Mouse (Mus musculus): ENCODE measurements around the gene Rragb. TPM values are rescaled to one million over a fixed set of nuclear protein-coding genes. Genes with fewer than 3 reads are reported as not detected.

The Rragb gene
- polyA plus RNA-seq (2012; rRNA removed), result 0.27 and 0.92 TPM in 2 replicates

GRCm38 (mm10) chrX:153139734-153140515, at the start of gene Rragb:
TSS of gene Rragb (plus strand) at chrX:153139981.

DNA sequence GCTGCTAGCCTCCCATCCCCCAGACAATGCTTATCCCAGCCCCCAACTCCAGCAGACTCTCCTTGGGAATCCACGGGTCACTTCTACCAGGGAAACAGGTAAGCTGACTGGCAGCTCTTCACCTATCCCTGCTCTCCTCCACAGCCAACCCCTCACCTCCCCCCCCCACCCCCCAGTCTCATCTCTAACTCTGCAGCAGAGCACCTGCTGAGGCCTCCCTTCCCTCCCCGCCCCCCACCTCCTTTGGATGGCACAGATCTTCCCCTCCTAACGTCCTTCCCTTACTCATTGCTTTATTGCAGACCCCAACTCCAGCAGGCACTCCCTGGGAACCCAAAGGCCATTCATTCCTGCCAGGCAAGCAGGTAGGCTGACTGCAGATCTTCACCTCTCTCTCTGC, 21.3 kb upstream of the Rragb start, which contains the start of gene Foxr2:
Gene Foxr2, plus strand, starts transcription at position 301 of the 400 bp plus-strand sequence.

Other genes with a start within 250 kb of the Rragb start
- gene Usp51, start 133.5 kb upstream of the Rragb start, polyA plus RNA-seq (2012; rRNA removed), result 0.04 TPM in 1 of 2 replicates, not detected in the other
- 1.5 TPM in 2 replicates for gene Mageh1, start 102.4 kb upstream of the Rragb start, polyA plus RNA-seq (2012; rRNA removed)
- gene Foxr2, start 21.2 kb upstream of the Rragb start, polyA plus RNA-seq (2012; rRNA removed), result 0.03 TPM in 1 of 2 replicates, not detected in the other
- 0.10 and 0.32 TPM in 2 replicates for gene Klf8, start 97.5 kb downstream of the Rragb start, polyA plus RNA-seq (2012; rRNA removed)

Measured in stomach, adult 2 months (tissue).